Mouse (Mus musculus) gastrocnemius, adult 18-20 months (tissue): ENCODE measurements around the gene Btnl4. TPM values are rescaled to one million over a fixed set of nuclear protein-coding genes. Genes with fewer than 3 reads are reported as not detected.
"Not testable (repeated sequence)": the region's sequence is repeated elsewhere in the genome, so short reads cannot be mapped to it uniquely, and the experiment has no call there.

ENCODE experiments used
- DNase-seq: peaks from one replicate; pipeline ENCODE4 v3.0.0; 2021; ENCODE audit warnings: low spot score
- long read RNA-seq, 2 experiments: library from polyadenylated mRNA; stranded (forward); transcript quantifications; one replicate each; pipeline ENCODE4 v2.0.0; 2021
- total RNA-seq, 2 experiments: library from RNA; stranded (reverse); gene quantifications; 2 replicates each; pipeline ENCODE4 v1.2.3; 2021

Btnl4 gene
- total RNA-seq, result not detected
- long read RNA-seq, experiment 1, result 0 reads
- long read RNA-seq, experiment 2, result 0 reads

- DNase-seq, result not testable (repeated sequence)
These were observed at the start of gene Btnl4 for GRCm38 (mm10) chr17:34477238-34478013. Btnl4 (minus strand) TSS chr17:34477318.

GRCm38 (mm10) chr17:34519001-34519400, 41.9 kb upstream of the Btnl4 start:
- DNase-seq, result no peak

GRCm38 (mm10) chr17:34518571-34518970, 41.5 kb upstream of the Btnl4 start:
- not testable (repeated sequence) for DNase-seq

- DNase-seq, result no peak
These were observed 40.7 kb upstream of the Btnl4 start for GRCm38 (mm10) chr17:34517795-34518194.

- DNase-seq, result no peak
These were observed 40.1 kb upstream of the Btnl4 start, which contains the start of gene Btnl6 for GRCm38 (mm10) chr17:34517252-34517651. Btnl6 (minus strand) TSS chr17:34517352.

- DNase-seq, result no peak
These were observed 39.4 kb upstream of the Btnl4 start for GRCm38 (mm10) chr17:34516514-34516913.

- DNase-seq, result not testable (repeated sequence)
These were observed 34.6 kb upstream of the Btnl4 start for GRCm38 (mm10) chr17:34511723-34512122.

- DNase-seq, result peak; percentile 43
These were observed 30.5 kb upstream of the Btnl4 start for GRCm38 (mm10) chr17:34507591-34507990.

- DNase-seq, result not testable (repeated sequence)
These were observed 20.6 kb upstream of the Btnl4 start for GRCm38 (mm10) chr17:34497726-34498125.

- not testable (repeated sequence) for DNase-seq
These were observed 20.2 kb upstream of the Btnl4 start for GRCm38 (mm10) chr17:34497319-34497718.

GRCm38 (mm10) chr17:34496539-34496938, 19.4 kb upstream of the Btnl4 start:
- DNase-seq, result no peak

- not testable (repeated sequence) for DNase-seq
These were observed 18.0 kb upstream of the Btnl4 start for GRCm38 (mm10) chr17:34495156-34495555.

GRCm38 (mm10) chr17:34492796-34493195, 15.7 kb upstream of the Btnl4 start:
- no peak for DNase-seq

- no peak for DNase-seq
These were observed 691 bp downstream of the Btnl4 start for GRCm38 (mm10) chr17:34476427-34476826.

GRCm38 (mm10) chr17:34475060-34475459, 2.1 kb downstream of the Btnl4 start:
- DNase-seq, result no peak

GRCm38 (mm10) chr17:34470491-34470890, 6.6 kb downstream of the Btnl4 start:
- DNase-seq, result no peak

- DNase-seq, result not testable (repeated sequence)
These were observed 11.2 kb downstream of the Btnl4 start for GRCm38 (mm10) chr17:34465906-34466305.

GRCm38 (mm10) chr17:34459255-34459654, 17.9 kb downstream of the Btnl4 start:
- DNase-seq, result no peak

- DNase-seq, result no peak
These were observed 19.4 kb downstream of the Btnl4 start for GRCm38 (mm10) chr17:34457668-34458067.

GRCm38 (mm10) chr17:34448473-34449041, 28.6 kb downstream of the Btnl4 start:
- no peak for DNase-seq

GRCm38 (mm10) chr17:34441990-34442389, 35.1 kb downstream of the Btnl4 start:
- DNase-seq, result no peak

- DNase-seq, result no peak
These were observed 37.3 kb downstream of the Btnl4 start for GRCm38 (mm10) chr17:34439795-34440194.

- no peak for DNase-seq
These were observed 38.5 kb downstream of the Btnl4 start for GRCm38 (mm10) chr17:34438588-34438987.
